Mouse (Mus musculus) heart, embryonic 11.5 days (tissue): ENCODE measurements around the gene Stag2. TPM values are rescaled to one million over a fixed set of nuclear protein-coding genes. Genes with fewer than 3 reads are reported as not detected.

ENCODE experiments used
- ATAC-seq: fragments of 200-750 bp; cut with Nextera tagmentation; replicated peaks from 2 replicates; pipeline ENCODE4 v1.8.0; 2017; ENCODE audit warnings: moderate library complexity; ENCODE audit not compliant: insufficient number of reproducible peaks, low FRiP score, low TSS enrichment
- H3K27ac ChIP-seq: fragments of 300-500 bp; sonication (generic); 2 replicates; pipeline ENCODE4 v1.5.1; 2014; ENCODE audit warnings: mild to moderate bottlenecking, low read depth, low read length
- H3K27me3 ChIP-seq: fragments of 300-500 bp; sonication (generic); 2 replicates; pipeline ENCODE4 v1.6.1; 2014; ENCODE audit warnings: mild to moderate bottlenecking, low read length, mixed read lengths; ENCODE audit not compliant: control insufficient read depth, insufficient read depth
- H3K36me3 ChIP-seq: fragments of 300-500 bp; sonication (generic); 2 replicates; pipeline ENCODE4 v1.6.1; 2014; ENCODE audit warnings: mild to moderate bottlenecking, low read length, moderate library complexity, mixed read lengths; ENCODE audit not compliant: control insufficient read depth, insufficient read depth
- H3K4me1 ChIP-seq: fragments of 300-500 bp; sonication (generic); 2 replicates; pipeline ENCODE4 v1.6.1; 2014; ENCODE audit warnings: low read length; ENCODE audit not compliant: control insufficient read depth, insufficient read depth
- H3K4me2 ChIP-seq: fragments of 300-500 bp; sonication (generic); 2 replicates; pipeline ENCODE4 v1.6.1; 2014; ENCODE audit warnings: mild to moderate bottlenecking, moderate library complexity
- H3K4me3 ChIP-seq: fragments of 300-500 bp; sonication (generic); 2 replicates; pipeline ENCODE4 v1.5.1; 2014; ENCODE audit warnings: low read depth, low read length
- H3K9ac ChIP-seq: fragments of 300-500 bp; sonication (generic); 2 replicates; pipeline ENCODE4 v1.6.1; 2014; ENCODE audit warnings: mild to moderate bottlenecking, low read depth, low read length, moderate library complexity
- H3K9me3 ChIP-seq: fragments of 300-500 bp; sonication (generic); replicated peaks from 2 replicates; pipeline ENCODE4 v1.6.1; 2016; ENCODE audit warnings: low read length; ENCODE audit not compliant: control insufficient read depth
- WGBS: fragments of 180-500 bp; shearing (Covaris S2); extraction: QIAGEN DNeasy Blood & Tissue Kit; methylation state at CpG from one replicate; pipeline ENCODE4 v1.1.7; 2014; ENCODE audit not compliant: insufficient replicate concordance; 5-methylcytosine and 5-hydroxymethylcytosine counted together
- polyA plus RNA-seq: library from polyadenylated mRNA; unstranded; fragments of >200 nt; fragmentation: Nextera tagmentation; extraction: Ambion mirVana; gene quantifications from 2 replicates; pipeline ENCODE4 v1.2.1, GENCODE M21; 2014

The Stag2 gene
- 44.3 and 47.9 TPM in 2 replicates for polyA plus RNA-seq

DNA sequence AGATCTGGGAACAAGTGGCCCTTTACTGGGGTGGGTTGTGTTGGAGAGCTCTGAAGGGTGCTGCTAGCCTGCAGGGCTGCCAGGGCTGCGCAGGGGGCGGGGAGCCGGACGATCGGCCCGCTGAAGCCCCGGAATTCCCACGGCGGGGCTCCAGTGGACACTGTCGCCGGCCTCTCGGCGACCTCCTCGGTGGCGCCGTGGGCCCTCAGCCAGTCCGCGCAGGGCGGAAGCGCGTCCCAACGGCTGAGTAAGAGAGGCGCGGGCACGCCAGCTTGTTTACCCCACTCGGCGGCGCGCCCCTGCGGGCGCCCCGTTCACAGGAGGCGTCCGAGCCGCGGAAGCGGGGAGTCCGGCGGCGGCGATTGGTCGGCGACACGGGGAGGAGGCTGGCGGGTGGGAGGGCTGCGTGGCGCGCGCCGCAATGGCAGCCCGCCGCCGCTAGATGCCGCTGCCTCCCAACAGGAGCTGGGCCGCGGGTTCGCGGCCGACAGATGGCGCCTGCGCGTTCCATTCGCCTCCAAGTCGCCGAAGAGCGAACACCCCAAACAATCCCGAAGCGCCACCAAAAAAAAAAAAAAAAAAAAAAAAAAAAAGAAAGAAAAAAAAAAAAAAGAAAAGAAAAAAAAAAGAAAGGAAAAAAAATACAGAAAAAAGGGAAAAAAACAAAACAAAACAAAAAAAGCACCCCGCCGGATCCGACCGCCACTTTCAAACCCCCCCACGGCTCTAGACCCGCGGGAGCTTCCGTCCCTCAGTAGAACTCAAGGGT lies at the start of gene Stag2:
Gene Stag2, plus strand, starts transcription at position 530 of the 769 bp plus-strand sequence.
- 11% methylated on average over 74 of the region's 76 CpGs for whole genome bisulfite sequencing
- peak; percentile 85 for ATAC-seq
- H3K36me3 ChIP-seq: no peaks in the 10 kb centered on the region
- H3K27me3 ChIP-seq: no peaks in the 10 kb centered on the region
- H3K4me2 ChIP-seq: peak within 1 kb of the TSS; percentile 59
- peak within 1 kb of the TSS; percentile 100 for H3K27ac ChIP-seq
- H3K4me3 ChIP-seq: peak within 1 kb of the TSS; percentile 63
- H3K9me3 ChIP-seq: no peaks in the 10 kb centered on the region
- peaks cover 3% of the 10 kb centered on the region; the same call in 1 of the 2 replicates for H3K4me1 ChIP-seq
- peak within 1 kb of the TSS; percentile 97 for H3K9ac ChIP-seq

DNA sequence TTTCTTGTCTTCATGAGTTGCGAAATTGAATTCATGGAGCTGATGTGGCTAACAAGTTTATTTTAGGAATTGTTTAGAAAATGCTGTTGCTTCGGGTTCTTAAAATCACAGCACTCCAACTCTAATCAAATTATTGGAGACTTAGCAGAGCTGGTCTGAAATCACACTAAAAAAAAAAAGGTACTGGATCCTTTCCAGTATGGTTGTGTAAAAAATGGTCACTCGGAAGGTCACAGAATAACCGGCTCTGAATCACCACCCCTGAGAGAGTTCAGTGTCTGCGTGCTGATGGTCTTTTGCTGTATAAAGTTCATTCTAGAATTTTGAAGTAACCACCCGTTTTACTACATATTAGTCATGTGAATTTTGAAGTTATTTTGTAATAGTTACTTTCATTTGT lies 42.0 kb upstream of the Stag2 start:
- no peak overlapping the region for H3K4me3 ChIP-seq
- H3K27ac ChIP-seq: no peak overlapping the region
- no peak for ATAC-seq
- 91% methylated on average over 6 of the region's 6 CpGs for WGBS
- no peak overlapping the region for H3K4me2 ChIP-seq
- H3K4me1 ChIP-seq: no peaks in the 10 kb centered on the region
- H3K9me3 ChIP-seq: 0 out of 2 replicates have a peak, but pooled peaks cover 2% of the 10 kb centered on the region
- no peaks in the 10 kb centered on the region for H3K27me3 ChIP-seq
- peaks cover 7% of the 10 kb centered on the region for H3K36me3 ChIP-seq
- no peak overlapping the region for H3K9ac ChIP-seq

DNA sequence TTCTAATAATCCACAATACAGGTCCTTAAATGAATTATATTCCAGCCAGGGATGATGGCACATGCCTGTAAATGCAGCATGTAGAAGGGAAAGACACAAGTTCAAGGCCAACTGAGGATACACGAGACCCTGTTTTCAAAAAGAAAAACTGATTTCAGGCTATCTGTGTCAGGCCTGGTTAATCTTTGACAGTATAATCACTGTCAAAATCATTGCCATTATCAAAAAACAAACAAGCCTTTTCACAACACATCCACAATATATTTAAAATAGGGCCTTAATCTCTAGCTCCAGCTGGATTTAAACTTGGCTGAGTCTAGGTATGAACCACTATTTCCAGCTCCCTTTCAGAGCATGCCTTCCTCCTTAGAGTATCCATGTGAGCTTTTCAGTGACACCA lies 38.5 kb upstream of the Stag2 start:
- Histone ChIP-seq H3K36me3 (peaks cover 7% of the 10 kb centered on the region), H3K4me2 (no peak overlapping the region), H3K9me3 (0 out of 2 replicates have a peak, but pooled peaks cover 2% of the 10 kb centered on the region), H3K9ac (no peak overlapping the region), H3K4me1 (no peaks in the 10 kb centered on the region), H3K27me3 (no peaks in the 10 kb centered on the region), H3K4me3 (no peak overlapping the region), H3K27ac (no peak overlapping the region)
- 78% methylated on average over 1 of the region's 1 CpGs for WGBS
- ATAC-seq: no peak

DNA sequence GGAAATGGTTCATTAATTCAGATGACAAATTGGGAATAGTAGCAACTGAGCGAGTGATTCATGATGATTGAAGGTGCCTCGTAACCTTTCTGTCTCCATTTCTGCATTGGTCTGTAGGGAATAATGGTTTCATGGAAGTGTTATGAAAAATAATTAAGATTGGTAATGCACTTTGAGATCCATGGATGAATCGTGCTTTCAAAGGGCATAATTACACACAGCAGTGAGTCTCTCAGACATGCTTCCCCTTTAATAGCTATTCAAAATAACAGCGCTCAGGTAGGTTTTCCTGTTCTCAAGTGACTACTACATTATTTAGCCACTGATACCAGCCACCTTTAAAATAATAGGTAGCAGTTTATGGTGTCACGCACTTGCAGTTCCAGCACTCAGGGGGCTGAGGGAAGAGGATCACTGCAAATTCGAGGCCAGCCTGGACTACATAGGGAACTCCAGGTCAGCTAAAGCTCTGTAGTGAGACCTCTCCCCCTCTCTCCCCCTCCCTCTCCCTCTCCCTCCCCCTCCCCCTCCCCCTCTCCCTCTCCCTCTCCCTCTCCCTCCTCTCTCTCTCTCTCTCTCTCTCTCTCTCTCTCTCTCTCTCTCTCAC lies 29.6 kb upstream of the Stag2 start:
- H3K27ac ChIP-seq: no peak overlapping the region
- H3K4me3 ChIP-seq: no peak overlapping the region
- no peaks in the 10 kb centered on the region for H3K9me3 ChIP-seq
- H3K36me3 ChIP-seq: no peaks in the 10 kb centered on the region
- no peaks in the 10 kb centered on the region for H3K27me3 ChIP-seq
- no peak overlapping the region for H3K4me2 ChIP-seq
- H3K9ac ChIP-seq: no peak overlapping the region
- ATAC-seq: no peak
- H3K4me1 ChIP-seq: no peaks in the 10 kb centered on the region
- WGBS: 76% methylated on average over 6 of the region's 6 CpGs

DNA sequence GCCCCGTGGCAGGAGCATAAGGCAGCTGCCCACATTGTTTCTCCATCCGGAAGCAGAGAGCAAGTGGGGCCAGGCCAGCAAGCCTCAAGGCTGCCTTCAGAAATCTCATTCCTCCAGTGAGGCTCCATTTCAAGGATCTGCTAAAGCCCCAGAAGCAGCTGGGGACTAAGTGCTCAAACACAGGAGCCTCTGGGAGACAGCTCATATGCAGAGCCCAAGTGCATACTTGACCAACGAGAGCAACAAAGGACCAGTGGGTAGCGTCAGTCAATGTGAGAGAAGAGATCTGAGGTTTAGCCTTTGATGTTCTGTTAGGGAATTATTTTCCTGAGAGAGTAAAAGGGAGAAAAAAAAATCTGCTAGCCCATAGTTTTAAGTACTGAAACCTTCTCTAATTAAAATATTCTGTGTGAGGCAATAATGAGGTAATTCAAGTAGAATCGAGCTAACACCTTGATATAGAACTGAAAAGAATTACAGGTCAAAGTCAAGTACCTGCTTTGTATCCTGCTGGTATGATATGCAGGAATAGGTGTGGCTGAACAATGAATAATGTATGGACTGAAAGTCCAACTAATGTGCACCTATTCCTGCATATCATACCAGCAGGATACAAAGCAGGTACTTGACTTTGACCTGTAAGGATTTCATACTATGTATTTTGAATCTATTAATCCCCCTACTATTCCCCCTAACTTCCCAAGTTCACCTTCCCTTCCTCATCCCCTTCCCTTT lies 24.0 kb upstream of the Stag2 start:
- Histone ChIP-seq H3K4me3 (no peak overlapping the region), H3K4me1 (no peaks in the 10 kb centered on the region), H3K4me2 (no peak overlapping the region), H3K27ac (no peak overlapping the region), H3K36me3 (no peaks in the 10 kb centered on the region), H3K9ac (no peak overlapping the region), H3K9me3 (no peaks in the 10 kb centered on the region), H3K27me3 (no peaks in the 10 kb centered on the region)
- 67% methylated on average over 5 of the region's 5 CpGs for WGBS
- ATAC-seq: no peak

DNA sequence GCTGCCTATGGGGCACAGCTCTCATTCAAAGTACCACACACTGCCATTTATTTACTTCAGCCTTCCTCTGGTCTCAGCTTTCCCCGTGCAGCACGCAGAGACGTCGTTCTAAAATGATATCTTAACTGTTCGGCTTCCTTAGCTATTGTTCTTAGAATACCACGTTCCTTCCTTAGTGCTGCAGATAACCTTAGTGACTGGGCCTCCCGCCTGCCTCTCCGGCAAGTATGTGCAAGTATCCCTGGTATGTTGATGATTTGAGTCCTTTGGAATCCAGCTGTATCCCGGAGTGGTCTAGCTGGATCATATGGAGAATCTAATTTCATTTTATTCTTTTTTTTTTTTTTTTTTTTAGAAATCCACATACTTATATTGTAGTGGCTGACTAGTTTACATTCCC lies 9.2 kb upstream of the Stag2 start:
- peaks cover 3% of the 10 kb centered on the region; the same call in 1 of the 2 replicates for H3K4me1 ChIP-seq
- H3K9ac ChIP-seq: no peak overlapping the region
- no peaks in the 10 kb centered on the region for H3K36me3 ChIP-seq
- no peaks in the 10 kb centered on the region for H3K9me3 ChIP-seq
- H3K4me2 ChIP-seq: peak overlapping the region; percentile 2; the same call in 1 of the 2 replicates
- H3K4me3 ChIP-seq: no peak overlapping the region
- ATAC-seq: no peak
- peak overlapping the region; percentile 74 for H3K27ac ChIP-seq
- H3K27me3 ChIP-seq: no peaks in the 10 kb centered on the region
- 22% methylated on average over 9 of the region's 9 CpGs for WGBS

DNA sequence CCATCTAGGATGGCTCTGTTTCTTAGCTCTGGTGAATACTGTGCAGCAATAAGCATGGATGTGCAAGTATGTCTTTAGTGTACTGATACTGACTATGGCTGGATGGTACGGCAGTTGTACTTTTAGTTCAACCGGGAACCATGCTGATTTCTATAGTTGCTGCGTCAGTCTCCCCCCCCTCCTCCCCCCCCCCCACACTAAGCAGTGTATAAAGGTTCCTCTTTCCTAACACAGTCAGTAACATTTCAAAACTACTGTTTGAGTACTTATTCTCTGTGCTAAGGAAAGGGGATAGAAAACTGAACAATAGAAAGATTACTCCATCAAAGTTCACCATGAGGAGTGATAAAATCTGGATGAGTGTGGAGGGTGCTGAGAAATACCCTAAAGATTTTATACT lies 6.5 kb upstream of the Stag2 start:
- Histone ChIP-seq H3K9ac (no peak overlapping the region), H3K9me3 (no peaks in the 10 kb centered on the region), H3K4me2 (no peak overlapping the region), H3K27me3 (no peaks in the 10 kb centered on the region), H3K4me1 (peaks cover 3% of the 10 kb centered on the region; the same call in 1 of the 2 replicates), H3K36me3 (no peaks in the 10 kb centered on the region), H3K27ac (no peak overlapping the region), H3K4me3 (no peak overlapping the region)
- 78% methylated on average over 3 of the region's 3 CpGs for WGBS
- no peak for ATAC-seq

DNA sequence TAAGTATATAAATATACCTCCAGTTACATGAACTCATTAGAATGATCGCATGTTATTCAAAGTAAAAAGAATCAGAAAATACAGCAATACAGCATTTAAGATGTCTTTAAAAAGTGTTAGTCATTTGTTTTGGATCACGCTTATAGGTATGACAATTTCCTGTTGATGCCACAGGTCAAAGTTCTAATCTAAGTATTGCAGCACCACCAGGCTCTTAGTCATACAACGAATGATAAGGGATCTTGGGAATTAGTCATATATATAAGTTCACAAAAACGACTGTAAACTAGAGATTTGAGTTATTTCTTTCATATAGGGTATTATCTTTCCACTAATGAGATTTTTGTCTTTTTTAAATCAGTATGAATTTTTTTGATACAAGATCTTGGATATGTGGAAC lies 5.1 kb upstream of the Stag2 start:
- no peak for ATAC-seq
- no peaks in the 10 kb centered on the region for H3K9me3 ChIP-seq
- WGBS: 74% methylated on average over 4 of the region's 4 CpGs

More for the DNA sequence above, 5.1 kb upstream of the Stag2 start:
- H3K36me3 ChIP-seq: no peaks in the 10 kb centered on the region
- no peak overlapping the region for H3K4me2 ChIP-seq
- H3K4me3 ChIP-seq: no peak overlapping the region
- no peak overlapping the region for H3K9ac ChIP-seq
- peaks cover 3% of the 10 kb centered on the region; the same call in 1 of the 2 replicates for H3K4me1 ChIP-seq
- no peaks in the 10 kb centered on the region for H3K27me3 ChIP-seq
- H3K27ac ChIP-seq: no peak overlapping the region
